Mouse (Mus musculus) embryonic facial prominence, embryonic 13.5 days (tissue): ENCODE results near the gene Adcy9. TPM values are rescaled to one million over a fixed set of nuclear protein-coding genes. Genes with fewer than 3 reads are reported as not detected.

ENCODE experiments used
- ATAC-seq: fragments of 200-750 bp; cut with Nextera tagmentation; 2 replicates; pipeline ENCODE4 v1.8.0; 2017; ENCODE audit warnings: low read depth; ENCODE audit not compliant: insufficient number of reproducible peaks, insufficient read depth, low FRiP score, low TSS enrichment
- H3K27ac ChIP-seq: fragments of 300-500 bp; sonication (generic); 2 replicates; pipeline ENCODE4 v1.5.1; 2015; ENCODE audit warnings: moderate library complexity, mild to moderate bottlenecking, inconsistent platforms
- H3K27me3 ChIP-seq: fragments of 300-500 bp; sonication (generic); 2 replicates; pipeline ENCODE4 v1.6.1; 2015; ENCODE audit warnings: mild to moderate bottlenecking, inconsistent platforms
- H3K36me3 ChIP-seq: fragments of 300-500 bp; sonication (generic); 2 replicates; pipeline ENCODE4 v1.6.1; 2015; ENCODE audit warnings: mild to moderate bottlenecking, inconsistent platforms
- H3K4me1 ChIP-seq: fragments of 300-500 bp; sonication (generic); 2 replicates; pipeline ENCODE4 v1.6.1; 2015; ENCODE audit warnings: inconsistent platforms
- H3K4me2 ChIP-seq: fragments of 300-500 bp; sonication (generic); 2 replicates; pipeline ENCODE4 v1.6.1; 2015; ENCODE audit warnings: moderate library complexity, mild to moderate bottlenecking, inconsistent platforms
- H3K4me3 ChIP-seq: fragments of 300-500 bp; sonication (generic); 2 replicates; pipeline ENCODE4 v1.5.1; 2015; ENCODE audit warnings: mild to moderate bottlenecking, inconsistent platforms
- H3K9ac ChIP-seq: fragments of 300-500 bp; sonication (generic); 2 replicates; pipeline ENCODE4 v1.6.1; 2015; ENCODE audit warnings: mild to moderate bottlenecking, inconsistent platforms
- H3K9me3 ChIP-seq: fragments of 300-500 bp; sonication (generic); 2 replicates; pipeline ENCODE4 v1.6.1; 2016; ENCODE audit warnings: inconsistent platforms
- WGBS: fragments of 180-500 bp; shearing (Covaris S2); methylation state at CpG from one replicate; pipeline ENCODE4 v1.1.7; 2015; ENCODE audit warnings: mixed read lengths; 5-methylcytosine and 5-hydroxymethylcytosine counted together
- polyA plus RNA-seq: library from polyadenylated mRNA; unstranded; fragments of >200 nt; fragmentation: Nextera tagmentation; extraction: Ambion mirVana; gene quantifications from 2 replicates; pipeline ENCODE4 v1.2.1, GENCODE M21; 2015

Gene Adcy9
- polyA plus RNA-seq, 1 experiment from 2014 or later, result 1.1 TPM

- no peaks in the 10 kb centered on the region for H3K36me3 ChIP-seq
- H3K4me3 ChIP-seq, result no peak overlapping the region
- no peak for ATAC-seq
- H3K27ac ChIP-seq, result no peak overlapping the region
- no peaks in the 10 kb centered on the region for H3K27me3 ChIP-seq
- H3K4me1 ChIP-seq, result no peaks in the 10 kb centered on the region
- H3K4me2 ChIP-seq, result no peak overlapping the region
- H3K9me3 ChIP-seq, result no peaks in the 10 kb centered on the region
- no peak overlapping the region for H3K9ac ChIP-seq
- 80% methylated on average over 9 of the region's 9 CpGs for WGBS
Measured at GRCm38 (mm10) chr16:4280949-4281348, 139.3 kb downstream of the Adcy9 start.

- 66% methylated on average over 3 of the region's 3 CpGs for WGBS
- no peaks in the 10 kb centered on the region for H3K4me1 ChIP-seq
- ATAC-seq, result no peak
- no peak overlapping the region for H3K4me2 ChIP-seq
- H3K9ac ChIP-seq, result no peak overlapping the region
- H3K9me3 ChIP-seq, result no peaks in the 10 kb centered on the region
- no peaks in the 10 kb centered on the region for H3K27me3 ChIP-seq
- H3K27ac ChIP-seq, result no peak overlapping the region
- H3K4me3 ChIP-seq, result no peak overlapping the region
- H3K36me3 ChIP-seq, result no peaks in the 10 kb centered on the region
Measured at GRCm38 (mm10) chr16:4279601-4280000, 140.7 kb downstream of the Adcy9 start.

- H3K36me3 ChIP-seq, result no peaks in the 10 kb centered on the region
- H3K4me2 ChIP-seq, result no peak overlapping the region
- H3K4me1 ChIP-seq, result peaks cover 16% of the 10 kb centered on the region
- ATAC-seq, result no peak
- WGBS, result 83% methylated on average over 5 of the region's 5 CpGs
- H3K27ac ChIP-seq, result no peak overlapping the region
- no peaks in the 10 kb centered on the region for H3K9me3 ChIP-seq
- no peaks in the 10 kb centered on the region for H3K27me3 ChIP-seq
- no peak overlapping the region for H3K9ac ChIP-seq
- no peak overlapping the region for H3K4me3 ChIP-seq
Measured at GRCm38 (mm10) chr16:4276621-4277020, 143.7 kb downstream of the Adcy9 start.

GRCm38 (mm10) chr16:4276151-4276550 is 144.1 kb downstream of the Adcy9 start:
- 82% methylated on average over 2 of the region's 2 CpGs for WGBS
- Histone ChIP-seq H3K9me3 (no peaks in the 10 kb centered on the region), H3K4me3 (no peak overlapping the region), H3K36me3 (no peaks in the 10 kb centered on the region), H3K27ac (no peak overlapping the region), H3K4me1 (peaks cover 19% of the 10 kb centered on the region), H3K9ac (no peak overlapping the region), H3K27me3 (no peaks in the 10 kb centered on the region), H3K4me2 (no peak overlapping the region)
- no peak for ATAC-seq

GRCm38 (mm10) chr16:4273702-4274476 is 146.4 kb downstream of the Adcy9 start:
- H3K4me2 ChIP-seq, result peak overlapping the region; percentile 11; the same call in 1 of the 2 replicates
- 40% methylated on average over 12 of the region's 12 CpGs for WGBS
- H3K27ac ChIP-seq, result peak overlapping the region; percentile 64
- H3K4me1 ChIP-seq, result peaks cover 31% of the 10 kb centered on the region
- H3K27me3 ChIP-seq, result no peaks in the 10 kb centered on the region
- H3K9ac ChIP-seq, result no peak overlapping the region
- H3K9me3 ChIP-seq, result no peaks in the 10 kb centered on the region
- H3K4me3 ChIP-seq, result no peak overlapping the region
- no peaks in the 10 kb centered on the region for H3K36me3 ChIP-seq
- no peak; the same call in 1 of the 2 replicates for ATAC-seq

- no peak for ATAC-seq
- no peak overlapping the region for H3K27ac ChIP-seq
- H3K4me2 ChIP-seq, result no peak overlapping the region
- H3K9ac ChIP-seq, result no peak overlapping the region
- WGBS, result 85% methylated on average over 3 of the region's 3 CpGs
- no peaks in the 10 kb centered on the region for H3K9me3 ChIP-seq
- no peaks in the 10 kb centered on the region for H3K36me3 ChIP-seq
- H3K27me3 ChIP-seq, result peaks cover 2% of the 10 kb centered on the region; the same call in 1 of the 2 replicates
- no peak overlapping the region for H3K4me3 ChIP-seq
- peaks cover 37% of the 10 kb centered on the region for H3K4me1 ChIP-seq
Measured at GRCm38 (mm10) chr16:4272254-4272653, 148.0 kb downstream of the Adcy9 start.

- ATAC-seq, result no peak
- Histone ChIP-seq H3K27me3 (peaks cover 7% of the 10 kb centered on the region; the same call in 1 of the 2 replicates), H3K4me2 (no peak overlapping the region), H3K9ac (peak overlapping the region; percentile 22; the same call in 1 of the 2 replicates), H3K36me3 (no peaks in the 10 kb centered on the region), H3K4me3 (no peak overlapping the region), H3K9me3 (no peaks in the 10 kb centered on the region), H3K27ac (peak overlapping the region; percentile 65), H3K4me1 (peaks cover 37% of the 10 kb centered on the region)
- 4% methylated on average over 1 of the region's 1 CpGs for WGBS
Measured at GRCm38 (mm10) chr16:4270911-4271310, 149.4 kb downstream of the Adcy9 start.

GRCm38 (mm10) chr16:4267857-4268666 is 152.2 kb downstream of the Adcy9 start:
- Histone ChIP-seq H3K9ac (peak overlapping the region; percentile 72), H3K27ac (no peak overlapping the region; the same call in 1 of the 2 replicates), H3K4me1 (peaks cover 24% of the 10 kb centered on the region), H3K27me3 (peaks cover 7% of the 10 kb centered on the region; the same call in 1 of the 2 replicates), H3K4me2 (peak overlapping the region; percentile 80), H3K9me3 (no peaks in the 10 kb centered on the region), H3K36me3 (no peaks in the 10 kb centered on the region), H3K4me3 (peak overlapping the region; percentile 46)
- peak; percentile 71 for ATAC-seq
- 5% methylated on average over 40 of the region's 40 CpGs for WGBS

GRCm38 (mm10) chr16:4267453-4267852 is 152.8 kb downstream of the Adcy9 start:
- Histone ChIP-seq H3K36me3 (no peaks in the 10 kb centered on the region), H3K9ac (peak overlapping the region; percentile 72), H3K27ac (no peak overlapping the region; the same call in 1 of the 2 replicates), H3K4me2 (peak overlapping the region; percentile 80), H3K4me1 (peaks cover 21% of the 10 kb centered on the region), H3K4me3 (peak overlapping the region; percentile 46), H3K27me3 (peaks cover 7% of the 10 kb centered on the region; the same call in 1 of the 2 replicates), H3K9me3 (no peaks in the 10 kb centered on the region)
- ATAC-seq, result no peak
- WGBS, result 57% methylated on average over 9 of the region's 9 CpGs

GRCm38 (mm10) chr16:4265351-4265750 is 154.9 kb downstream of the Adcy9 start:
- Histone ChIP-seq H3K27ac (no peak overlapping the region), H3K4me1 (peaks cover 10% of the 10 kb centered on the region), H3K4me3 (no peak overlapping the region), H3K27me3 (peaks cover 7% of the 10 kb centered on the region; the same call in 1 of the 2 replicates), H3K9me3 (no peaks in the 10 kb centered on the region), H3K9ac (no peak overlapping the region), H3K4me2 (no peak overlapping the region), H3K36me3 (no peaks in the 10 kb centered on the region)
- WGBS, result 59% methylated on average over 5 of the region's 5 CpGs
- no peak for ATAC-seq

- WGBS, result 85% methylated on average over 3 of the region's 3 CpGs
Measured at GRCm38 (mm10) chr16:4263486-4263885, 156.8 kb downstream of the Adcy9 start.

More at GRCm38 (mm10) chr16:4263486-4263885, 156.8 kb downstream of the Adcy9 start:
- Histone ChIP-seq H3K4me2 (no peak overlapping the region), H3K9me3 (no peaks in the 10 kb centered on the region), H3K4me1 (peaks cover 6% of the 10 kb centered on the region), H3K27me3 (peaks cover 7% of the 10 kb centered on the region; the same call in 1 of the 2 replicates), H3K27ac (no peak overlapping the region), H3K9ac (no peak overlapping the region), H3K36me3 (no peaks in the 10 kb centered on the region), H3K4me3 (no peak overlapping the region)
- no peak; the same call in 1 of the 2 replicates for ATAC-seq
